Mouse (Mus musculus) kidney, adult 8-10 months (tissue): ENCODE measurements around the gene Nagpa.
A peak's percentile ranks its signal among the peaks of the same experiment; 100 is the strongest.
"Not testable (repeated sequence)": the region's sequence is repeated elsewhere in the genome, so short reads cannot be mapped to it uniquely, and the experiment has no call there.

Experiments
- DNase-seq, 2 experiments: peaks; one replicate each; pipeline ENCODE4 v3.0.0; 2022

Gene Nagpa

GRCm38 (mm10) chr16:5203668-5204433 is at the start of gene Nagpa:
Gene Nagpa, minus strand, starts transcription at chr16:5204012.
- DNase-seq: peak; percentile 71 to 80

GRCm38 (mm10) chr16:5252260-5252659 is 48.4 kb upstream of the Nagpa start:
- no peak for DNase-seq

- DNase-seq: no peak
Observed at GRCm38 (mm10) chr16:5250891-5251290, 47.1 kb upstream of the Nagpa start.

GRCm38 (mm10) chr16:5244411-5244810 is 40.6 kb upstream of the Nagpa start:
- DNase-seq: peak; percentile 39 to 74

GRCm38 (mm10) chr16:5242882-5243281 is 39.1 kb upstream of the Nagpa start:
- no peak for DNase-seq

GRCm38 (mm10) chr16:5242355-5242754 is 38.5 kb upstream of the Nagpa start:
- DNase-seq: no peak

GRCm38 (mm10) chr16:5233418-5234313 is 29.9 kb upstream of the Nagpa start, which contains the start of gene Alg1:
Gene Alg1, plus strand, starts transcription at chr16:5233621.
- DNase-seq: peak; percentile 94 to 95

- no peak for DNase-seq
Observed at GRCm38 (mm10) chr16:5232982-5233381, 29.2 kb upstream of the Nagpa start.

GRCm38 (mm10) chr16:5228103-5228502 is 24.3 kb upstream of the Nagpa start:
- not testable (repeated sequence) for DNase-seq

GRCm38 (mm10) chr16:5227501-5227900 is 23.7 kb upstream of the Nagpa start:
- not testable (repeated sequence) for DNase-seq

GRCm38 (mm10) chr16:5226534-5226933 is 22.7 kb upstream of the Nagpa start:
- DNase-seq: peak in 1 of 2 experiments; percentile 42

GRCm38 (mm10) chr16:5222140-5222539 is 18.3 kb upstream of the Nagpa start, which contains the start of gene AU021092:
Gene AU021092, minus strand, starts transcription at chr16:5222299.
- peak; percentile 36 to 53 for DNase-seq

- no peak for DNase-seq
Observed at GRCm38 (mm10) chr16:5221403-5221802, 17.6 kb upstream of the Nagpa start.

GRCm38 (mm10) chr16:5217341-5218133 is 13.7 kb upstream of the Nagpa start:
- DNase-seq: peak; percentile 73 to 84

- no peak for DNase-seq
Observed at GRCm38 (mm10) chr16:5216686-5217085, 12.9 kb upstream of the Nagpa start.

- no peak for DNase-seq
Observed at GRCm38 (mm10) chr16:5214126-5214525, 10.3 kb upstream of the Nagpa start.

- DNase-seq: no peak
Observed at GRCm38 (mm10) chr16:5212150-5212549, 8.3 kb upstream of the Nagpa start.

- DNase-seq: no peak
Observed at GRCm38 (mm10) chr16:5210365-5210764, 6.6 kb upstream of the Nagpa start.

GRCm38 (mm10) chr16:5206051-5206450 is 2.2 kb upstream of the Nagpa start:
- DNase-seq: no peak

GRCm38 (mm10) chr16:5205431-5205970 is 1.7 kb upstream of the Nagpa start:
- no peak for DNase-seq

GRCm38 (mm10) chr16:5203200-5203599 is 612 bp downstream of the Nagpa start:
- peak; percentile 6 to 24 for DNase-seq

GRCm38 (mm10) chr16:5202681-5203080 is 1.1 kb downstream of the Nagpa start:
- peak; percentile 31 to 64 for DNase-seq
